In genomic region chr1:46769318-46769717, GRCm38 (mm10) we compare ENCODE assay signal across 8 mouse cellular contexts.
DNase-seq lines count a peak whose midpoint lies in the region; ATAC-seq and TF ChIP-seq lines count a peak whose summit lies in the region.
"Not testable (repeated sequence)": the region's sequence is repeated elsewhere in the genome, so short reads cannot be mapped to it uniquely, and the experiment has no call there.

No protein-coding gene starts in this region.

- TF ChIP-seq POLR2A in ES-Bruce4 (IDR thresholded peaks at IDR 0.05; ENCODE audit: insufficient read depth, low read length); brain, embryonic 14.5 days (IDR thresholded peaks at IDR 0.05; ENCODE audit: borderline replicate concordance, extremely low read depth, insufficient read depth, insufficient read length, poor library complexity, severe bottlenecking): not testable (repeated sequence)

- not testable (repeated sequence) for H3K9ac ChIP-seq in ES-Bruce4 (ENCODE audit: low read depth, poor library complexity, severe bottlenecking); liver, embryonic 14.5 days (replicated peaks); stomach, postnatal 0 days (ENCODE audit: low read length)

- H3K27me3 ChIP-seq in ES-Bruce4 (ENCODE audit: control insufficient read depth, insufficient read depth, low read length, poor library complexity, severe bottlenecking); liver, embryonic 14.5 days (ENCODE audit: control insufficient read depth, insufficient read depth, low read length); stomach, postnatal 0 days (ENCODE audit: control insufficient read depth, insufficient read depth, low read length): not testable (repeated sequence)

- not testable (repeated sequence) for ATAC-seq in liver, embryonic 14.5 days (ENCODE audit: insufficient read depth); stomach, postnatal 0 days (ENCODE audit: low FRiP score, low TSS enrichment)

- H3K4me2 ChIP-seq in liver, embryonic 14.5 days (ENCODE audit: low read depth); stomach, postnatal 0 days (replicated peaks; ENCODE audit: low read depth): not testable (repeated sequence)

- not testable (repeated sequence) for H3K27ac ChIP-seq in ES-Bruce4 (ENCODE audit: insufficient read depth, low read length); liver, embryonic 14.5 days; stomach, postnatal 0 days (replicated peaks)

- TF ChIP-seq EP300 in ES-Bruce4 (IDR thresholded peaks at IDR 0.05; ENCODE audit: insufficient read depth, low read depth, low read length); liver, embryonic 14.5 days (IDR thresholded peaks at IDR 0.05; ENCODE audit: low read depth); stomach, postnatal 0 days (optimal IDR thresholded peaks at IDR 0.05): not testable (repeated sequence)

- not testable (repeated sequence) for H3K4me3 ChIP-seq in ES-Bruce4 (ENCODE audit: low read depth, low read length); liver, embryonic 14.5 days (ENCODE audit: insufficient read depth in 1 of 2, low read depth in 2 of 2, low read length in 2 of 2); stomach, postnatal 0 days (ENCODE audit: low read depth, low read length)

- not testable (repeated sequence) for H3K36me3 ChIP-seq in ES-Bruce4 (ENCODE audit: control insufficient read depth, insufficient read depth, low read length, poor library complexity, severe bottlenecking); liver, embryonic 14.5 days (replicated peaks; ENCODE audit: control insufficient read depth, insufficient read depth, low read depth); stomach, postnatal 0 days (ENCODE audit: control insufficient read depth, insufficient read depth, low read length)

- H3K4me1 ChIP-seq in ES-Bruce4 (ENCODE audit: control insufficient read depth, insufficient read depth, low read length); liver, embryonic 14.5 days (replicated peaks; ENCODE audit: control insufficient read depth in 2 of 2, insufficient read depth in 2 of 2, low read length in 1 of 2); stomach, postnatal 0 days (replicated peaks; ENCODE audit: control insufficient read depth, insufficient read depth): not testable (repeated sequence)

- TF ChIP-seq CTCF in ES-Bruce4 (IDR thresholded peaks at IDR 0.05; ENCODE audit: low read depth, low read length) = peak; percentile 6
- not testable (repeated sequence) for TF ChIP-seq CTCF in brain, embryonic 14.5 days (IDR thresholded peaks at IDR 0.05; ENCODE audit: borderline replicate concordance, extremely low read depth, insufficient read depth, insufficient read length)
- peak; percentile 7; the same call in 1 of the 2 replicates for TF ChIP-seq CTCF in liver, embryonic 14.5 days (IDR thresholded peaks at IDR 0.05; ENCODE audit: low read depth)
- TF ChIP-seq CTCF in stomach, postnatal 0 days (IDR thresholded peaks at IDR 0.05; ENCODE audit: low read depth) = peak; percentile 44

- DNase-seq in 3T3-L1 (ENCODE audit: low read depth, low spot score) = peak; percentile 12
- DNase-seq in brain, embryonic 14.5 days (ENCODE audit: low read depth) = peak; percentile 1
- DNase-seq in embryo, embryonic 9.5 days (ENCODE audit: extremely low spot score) = peak; percentile 6
- peak; percentile 16 for DNase-seq in induced T-regulatory cell, adult 2 months (ENCODE audit: low read depth)
- DNase-seq in liver, embryonic 14.5 days (ENCODE audit: low read depth in 3 of 3, low spot score in 3 of 3); stomach, postnatal 0 days (ENCODE audit: low spot score): not testable (repeated sequence)
- DNase-seq in mesoderm, embryonic 11.5 days (ENCODE audit: low read depth, low spot score) = peak; percentile 2

- H3K9me3 ChIP-seq in ES-Bruce4 (replicated peaks; ENCODE audit: control insufficient read depth, insufficient read depth, low read length, poor library complexity, severe bottlenecking); liver, embryonic 14.5 days (ENCODE audit: control insufficient read depth, low read length); stomach, postnatal 0 days (ENCODE audit: control insufficient read depth, low read length): not testable (repeated sequence)
